Mouse (Mus musculus): ENCODE measurements around the gene 1600012H06Rik.
"Not testable (repeated sequence)": the region's sequence is repeated elsewhere in the genome, so short reads cannot be mapped to it uniquely, and the experiment has no call there.

1600012H06Rik gene

DNA sequence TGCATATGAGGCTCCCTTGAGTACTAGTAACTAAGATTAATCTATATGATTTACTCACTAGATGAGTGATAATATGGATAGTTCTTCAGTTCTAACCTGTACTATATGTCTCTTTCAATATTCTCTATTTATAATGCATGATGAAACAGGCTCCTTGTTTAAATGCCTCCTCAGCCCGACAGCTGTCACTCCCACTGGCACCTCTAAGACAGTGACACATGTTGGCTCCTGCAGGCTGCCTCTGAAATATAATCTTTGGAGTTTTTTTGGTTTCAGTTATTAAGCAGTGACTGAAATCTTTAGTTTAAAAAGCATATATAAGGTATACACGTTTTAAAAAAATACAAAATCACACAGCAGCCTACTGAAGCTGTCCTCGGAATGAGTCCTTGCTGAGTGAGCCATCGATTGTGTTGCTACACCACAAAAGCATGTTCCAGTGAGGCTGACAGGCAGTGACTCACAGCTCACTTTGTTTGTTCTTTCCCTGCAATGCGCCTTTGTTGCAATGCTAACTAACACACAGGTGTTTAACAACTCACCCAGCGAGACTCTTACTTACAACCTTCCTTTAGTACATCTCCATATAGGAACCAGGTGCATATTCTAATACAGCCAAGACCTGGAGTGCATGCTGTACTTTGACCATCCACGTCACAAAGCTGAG, 6.3 kb downstream of the 1600012H06Rik start:
- no peak for DNase-seq

DNA sequence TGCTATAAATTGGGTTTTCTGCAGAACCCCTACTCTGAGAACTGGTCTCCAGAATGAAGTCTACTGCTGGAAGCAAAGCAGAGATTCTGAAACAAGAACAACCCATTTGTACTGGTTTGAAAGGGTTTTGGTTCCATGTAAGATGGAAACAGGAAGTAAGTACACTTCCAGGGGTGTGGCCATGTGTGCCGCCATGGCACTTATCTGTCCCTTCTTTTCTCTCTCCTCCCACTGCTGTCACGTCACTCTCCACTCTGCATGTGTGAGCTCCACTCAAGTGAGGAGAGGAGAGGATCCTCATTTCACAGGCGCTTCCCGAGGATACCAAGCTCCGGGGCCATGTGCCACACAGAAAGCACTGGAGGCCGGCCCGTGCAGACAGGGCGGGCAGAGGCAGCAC, 10.5 kb downstream of the 1600012H06Rik start:
- no peak for DNase-seq

GRCm38 (mm10) chr17:14958686-14959327, 15.8 kb downstream of the 1600012H06Rik start:
- no peak for DNase-seq

- no peak for DNase-seq
These were observed 17.0 kb downstream of the 1600012H06Rik start for GRCm38 (mm10) chr17:14959979-14960378.

DNA sequence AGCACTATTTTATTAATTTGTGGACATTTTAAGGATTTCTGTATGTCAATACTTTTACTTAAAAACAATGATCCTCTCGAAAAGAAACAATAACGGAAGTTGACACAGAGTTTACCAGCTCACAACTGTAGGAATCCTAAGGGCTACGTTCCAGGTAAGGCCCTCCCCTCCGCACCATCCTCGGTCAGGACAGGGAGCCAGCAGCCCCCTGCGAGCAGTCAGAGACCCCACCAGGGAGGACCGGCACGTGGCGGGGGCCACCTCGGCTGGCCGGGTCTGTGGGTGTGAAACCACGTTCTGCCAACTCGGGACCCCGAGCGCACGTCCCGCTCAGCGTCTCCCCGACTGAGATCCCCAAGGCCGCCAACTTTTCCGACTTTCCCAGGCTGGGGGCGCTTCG, 17.5 kb downstream of the 1600012H06Rik start:
- DNase-seq = peak; percentile 35 to 43

- peak; percentile 58 to 60 for DNase-seq
These were observed 18.1 kb downstream of the 1600012H06Rik start, which contains the start of gene Phf10 for GRCm38 (mm10) chr17:14960951-14961556. Gene Phf10, minus strand, starts transcription at chr17:14961273.

DNA sequence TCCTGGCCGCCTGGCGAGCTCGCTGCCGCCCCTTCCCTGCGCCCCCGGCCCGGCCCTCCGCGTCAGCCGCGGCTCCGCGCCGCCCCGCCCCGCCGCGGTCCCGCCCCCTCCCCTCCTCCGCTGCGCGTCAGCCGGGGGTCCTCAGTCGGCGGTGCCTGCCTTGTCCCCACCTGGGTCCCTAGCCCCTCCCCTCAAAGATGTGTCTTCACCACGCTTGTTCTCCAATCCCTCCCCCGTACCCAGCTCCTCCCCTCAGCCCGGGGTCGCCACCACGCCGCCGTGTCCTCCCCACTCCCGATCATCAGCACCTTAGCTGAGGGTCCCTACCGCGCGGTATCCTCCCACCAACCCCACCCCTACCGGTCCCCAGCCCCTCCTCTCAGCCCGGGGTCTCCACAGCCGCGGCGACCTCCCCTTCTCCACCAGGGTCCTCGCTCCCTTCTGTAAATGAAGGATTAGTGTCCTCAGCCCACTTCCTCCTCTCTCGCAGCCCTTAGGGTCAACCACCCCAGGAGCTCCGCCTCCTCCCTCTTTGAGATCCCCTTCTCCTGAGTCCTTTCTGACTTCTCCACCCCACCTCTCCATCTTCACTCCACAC, 18.7 kb downstream of the 1600012H06Rik start:
- not testable (repeated sequence) for DNase-seq

- DNase-seq = not testable (repeated sequence)
These were observed 25.5 kb downstream of the 1600012H06Rik start for GRCm38 (mm10) chr17:14968373-14968913.

GRCm38 (mm10) chr17:14977718-14978361, 34.9 kb downstream of the 1600012H06Rik start:
- DNase-seq = not testable (repeated sequence)

DNA sequence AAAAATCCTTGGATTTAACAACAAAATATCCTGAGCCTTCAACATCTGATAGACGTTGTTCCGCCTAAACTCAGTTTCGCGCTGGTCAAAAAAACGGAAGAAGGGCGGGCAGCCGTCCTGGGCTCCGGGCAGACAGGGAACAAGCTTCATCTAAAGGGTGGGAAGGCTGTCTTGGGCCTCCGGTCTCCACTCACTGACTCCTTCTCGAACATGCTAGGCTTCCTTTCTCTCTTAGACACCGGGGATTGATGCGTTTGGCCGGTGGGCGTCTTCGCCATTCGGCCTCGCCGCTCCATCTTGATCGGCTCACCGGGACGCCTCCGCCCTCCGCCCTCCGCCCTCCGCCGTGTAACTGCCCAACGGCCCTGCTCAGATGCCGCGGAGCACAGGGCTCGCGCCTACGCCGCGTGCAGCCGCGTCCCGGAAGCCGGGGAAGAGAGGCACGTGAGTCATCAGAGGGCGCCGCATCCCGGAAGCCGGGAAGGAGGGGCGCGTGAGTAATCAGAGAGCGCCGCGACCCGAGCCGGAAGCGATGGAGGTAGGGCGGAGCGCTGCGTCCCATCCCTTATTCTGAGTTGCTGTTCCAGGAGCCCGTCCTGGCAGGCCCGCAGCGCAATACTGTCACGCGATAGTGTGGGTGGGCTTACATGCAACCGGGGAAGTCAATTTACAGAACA, 35.5 kb downstream of the 1600012H06Rik start, which contains the start of the genes 9030025P20Rik and Gm3417:
Gene 9030025P20Rik (plus strand): TSS at position 107 of the 677 bp plus-strand sequence.
Gene Gm3417 (minus strand): TSS at position 429 of the 677 bp plus-strand sequence.
- not testable (repeated sequence) for DNase-seq

- DNase-seq = peak; percentile 3 to 10
These were observed 47.2 kb downstream of the 1600012H06Rik start for GRCm38 (mm10) chr17:14990116-14990702.

DNA sequence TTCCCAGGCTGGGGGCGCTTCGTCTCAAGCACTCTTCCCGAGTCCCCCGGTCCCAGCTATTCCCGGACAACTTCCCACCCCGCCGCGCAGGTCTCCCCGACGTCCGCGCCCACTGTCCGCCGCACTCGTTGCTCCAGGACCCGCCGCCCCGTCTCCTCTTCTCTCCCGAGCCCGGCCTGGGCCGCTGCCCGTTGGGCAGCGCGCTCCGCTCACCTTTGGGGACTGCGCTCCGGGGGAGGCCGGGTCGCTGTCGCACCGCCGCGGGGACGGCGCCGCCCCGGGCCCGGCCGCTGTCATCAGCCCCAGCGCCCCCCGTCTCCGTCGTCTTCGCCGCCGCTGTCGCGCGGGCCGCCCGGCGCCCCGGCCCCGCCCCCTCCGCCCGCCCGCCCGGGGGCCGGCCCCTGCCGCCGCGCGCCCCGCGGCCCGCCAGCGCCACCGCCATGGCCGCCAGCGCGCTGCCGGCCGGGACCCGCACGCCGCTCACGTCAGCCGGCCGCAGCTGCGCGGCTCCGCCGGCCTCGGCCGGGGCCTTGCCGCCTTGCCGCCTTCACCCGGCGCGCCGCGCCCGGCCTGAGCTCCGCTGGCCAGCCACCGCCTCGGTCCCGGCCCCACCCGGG, 49.6 kb downstream of the 1600012H06Rik start:
- DNase-seq = not testable (repeated sequence)

GRCm38 (mm10) chr17:14993139-14993832, 50.3 kb downstream of the 1600012H06Rik start:
- DNase-seq = not testable (repeated sequence)

DNA sequence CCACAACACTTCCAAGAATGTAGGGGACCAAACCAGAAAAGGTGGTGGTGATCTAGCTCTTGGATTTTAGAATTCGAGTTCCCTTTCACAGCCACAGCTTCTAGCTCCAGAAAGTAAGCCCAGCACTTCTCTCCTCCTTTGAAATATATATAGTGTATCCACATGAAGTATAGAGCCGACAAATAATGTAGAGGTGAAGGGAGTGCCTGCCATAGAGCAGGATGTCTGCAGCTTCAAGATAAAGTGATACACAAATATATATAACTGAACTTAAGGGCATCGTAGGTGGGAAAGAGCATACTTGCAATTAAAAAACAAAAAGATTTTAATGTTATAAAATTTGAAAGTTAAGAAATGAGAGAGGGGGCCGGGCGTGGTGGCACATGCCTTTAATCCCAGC, 51.2 kb downstream of the 1600012H06Rik start:
- DNase-seq = not testable (repeated sequence)

DNA sequence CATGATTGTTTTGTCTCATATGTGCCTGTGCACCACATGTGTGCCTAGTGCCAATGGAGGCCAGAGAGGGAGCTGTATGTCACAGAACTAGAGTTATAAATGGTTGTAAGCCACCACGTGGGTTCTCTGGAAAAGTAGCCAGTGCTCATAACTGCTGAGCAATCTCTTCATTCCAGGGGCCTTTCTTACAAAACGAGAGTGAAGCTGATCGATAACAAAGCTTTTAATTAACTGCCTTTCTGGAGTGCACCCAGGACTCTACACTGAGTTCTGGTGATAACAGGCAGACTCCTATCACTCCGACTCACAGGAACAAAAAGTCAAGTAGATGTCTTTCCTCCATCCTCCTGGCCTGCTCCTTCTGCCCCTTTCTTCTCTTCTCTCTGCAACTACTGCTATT, 57.1 kb downstream of the 1600012H06Rik start:
- DNase-seq = not testable (repeated sequence)

GRCm38 (mm10) chr17:15009088-15009487, 66.1 kb downstream of the 1600012H06Rik start:
- DNase-seq = not testable (repeated sequence)
